Mouse (Mus musculus): ENCODE measurements around the gene Ift57. TPM values are rescaled to one million over a fixed set of nuclear protein-coding genes. Genes with fewer than 3 reads are reported as not detected.

The Ift57 gene
- polyA plus RNA-seq, 1 experiment from 2014 or later: 22.6 TPM

- Histone ChIP-seq H3K36me3 (ENCODE audit: insufficient read depth, low read length) (no peaks in the 10 kb centered on the region), H3K4me1 (ENCODE audit: insufficient read depth, low read depth, low read length) (no peaks in the 10 kb centered on the region), H3K27me3 (replicated peaks; ENCODE audit: insufficient read depth, low read length) (no peaks in the 10 kb centered on the region), H3K9me3 (ENCODE audit: low read length) (no peaks in the 10 kb centered on the region), H3K9ac (replicated peaks; ENCODE audit: low read depth) (no peak overlapping the region), H3K27ac (ENCODE audit: low read length) (no peak overlapping the region), H3K4me3 (ENCODE audit: low read depth, low read length) (no peak overlapping the region), H3K4me2 (replicated peaks; ENCODE audit: low read depth, low read length) (no peak overlapping the region)
- no peak for DNase-seq (ENCODE audit: low spot score)
- TF ChIP-seq CTCF (IDR thresholded peaks at IDR 0.05) (no peak), EP300 (IDR thresholded peaks at IDR 0.05) (no peak)
- ATAC-seq: no peak
- WGBS: 92% methylated on average over 6 of the region's 6 CpGs
Measured at GRCm38 (mm10) chr16:49786116-49786515, 87.1 kb downstream of the Ift57 start.

GRCm38 (mm10) chr16:49787714-49788113 lies 88.7 kb downstream of the Ift57 start:
- TF ChIP-seq CTCF (IDR thresholded peaks at IDR 0.05) (no peak), EP300 (IDR thresholded peaks at IDR 0.05) (no peak)
- Histone ChIP-seq H3K9ac (replicated peaks; ENCODE audit: low read depth) (no peak overlapping the region), H3K4me1 (ENCODE audit: insufficient read depth, low read depth, low read length) (no peaks in the 10 kb centered on the region), H3K27me3 (replicated peaks; ENCODE audit: insufficient read depth, low read length) (no peaks in the 10 kb centered on the region), H3K27ac (ENCODE audit: low read length) (no peak overlapping the region), H3K4me3 (ENCODE audit: low read depth, low read length) (no peak overlapping the region), H3K4me2 (replicated peaks; ENCODE audit: low read depth, low read length) (no peak overlapping the region), H3K36me3 (ENCODE audit: insufficient read depth, low read length) (no peaks in the 10 kb centered on the region), H3K9me3 (ENCODE audit: low read length) (no peaks in the 10 kb centered on the region)
- ATAC-seq (no peak), DNase-seq (ENCODE audit: low spot score) (no peak)
- WGBS: 89% methylated on average over 5 of the region's 5 CpGs

- H3K9me3 ChIP-seq (ENCODE audit: low read length): no peaks in the 10 kb centered on the region
- no peaks in the 10 kb centered on the region for H3K27me3 ChIP-seq (replicated peaks; ENCODE audit: insufficient read depth, low read length)
- 82% methylated on average over 9 of the region's 9 CpGs for WGBS
- no peak for DNase-seq (ENCODE audit: low spot score)
- TF ChIP-seq EP300 (IDR thresholded peaks at IDR 0.05) (no peak), CTCF (IDR thresholded peaks at IDR 0.05) (no peak)
- no peaks in the 10 kb centered on the region for H3K4me1 ChIP-seq (ENCODE audit: insufficient read depth, low read depth, low read length)
- H3K36me3 ChIP-seq (ENCODE audit: insufficient read depth, low read length): no peaks in the 10 kb centered on the region
- H3K4me2 ChIP-seq (replicated peaks; ENCODE audit: low read depth, low read length): no peak overlapping the region
- no peak for ATAC-seq
- no peak overlapping the region for H3K27ac ChIP-seq (ENCODE audit: low read length)
- H3K9ac ChIP-seq (replicated peaks; ENCODE audit: low read depth): no peak overlapping the region
- no peak overlapping the region for H3K4me3 ChIP-seq (ENCODE audit: low read depth, low read length)
Measured at GRCm38 (mm10) chr16:49790575-49791465, 91.8 kb downstream of the Ift57 start.

GRCm38 (mm10) chr16:49792446-49792878 lies 93.4 kb downstream of the Ift57 start:
- Histone ChIP-seq H3K36me3 (ENCODE audit: insufficient read depth, low read length) (no peaks in the 10 kb centered on the region), H3K9ac (replicated peaks; ENCODE audit: low read depth) (no peak overlapping the region), H3K27ac (ENCODE audit: low read length) (no peak overlapping the region), H3K4me3 (ENCODE audit: low read depth, low read length) (no peak overlapping the region), H3K27me3 (replicated peaks; ENCODE audit: insufficient read depth, low read length) (no peaks in the 10 kb centered on the region), H3K9me3 (ENCODE audit: low read length) (no peaks in the 10 kb centered on the region), H3K4me1 (ENCODE audit: insufficient read depth, low read depth, low read length) (no peaks in the 10 kb centered on the region), H3K4me2 (replicated peaks; ENCODE audit: low read depth, low read length) (peak overlapping the region; percentile 27)
- ATAC-seq: peak; percentile 86
- TF ChIP-seq EP300 (IDR thresholded peaks at IDR 0.05) (peak; percentile 20; the same call in 1 of the 2 replicates), CTCF (IDR thresholded peaks at IDR 0.05) (no peak)
- DNase-seq (ENCODE audit: low spot score): peak; percentile 87
- 8% methylated on average over 9 of the region's 9 CpGs for WGBS

- DNase-seq (ENCODE audit: low spot score) (no peak), ATAC-seq (no peak)
- 90% methylated on average over 9 of the region's 9 CpGs for WGBS
- Histone ChIP-seq H3K4me1 (ENCODE audit: insufficient read depth, low read depth, low read length) (0 out of 2 replicates have a peak, but pooled peaks cover 5% of the 10 kb centered on the region), H3K9me3 (ENCODE audit: low read length) (no peaks in the 10 kb centered on the region), H3K9ac (replicated peaks; ENCODE audit: low read depth) (no peak overlapping the region), H3K36me3 (ENCODE audit: insufficient read depth, low read length) (no peaks in the 10 kb centered on the region), H3K27me3 (replicated peaks; ENCODE audit: insufficient read depth, low read length) (no peaks in the 10 kb centered on the region), H3K4me2 (replicated peaks; ENCODE audit: low read depth, low read length) (no peak overlapping the region), H3K4me3 (ENCODE audit: low read depth, low read length) (no peak overlapping the region), H3K27ac (ENCODE audit: low read length) (no peak overlapping the region)
- TF ChIP-seq EP300 (IDR thresholded peaks at IDR 0.05) (no peak), CTCF (IDR thresholded peaks at IDR 0.05) (no peak)
Measured at GRCm38 (mm10) chr16:49793596-49793995, 94.6 kb downstream of the Ift57 start.

- peak; percentile 18 for DNase-seq (ENCODE audit: low spot score)
- no peak overlapping the region for H3K4me3 ChIP-seq (ENCODE audit: low read depth, low read length)
- H3K27ac ChIP-seq (ENCODE audit: low read length): no peak overlapping the region
- ATAC-seq: no peak
- no peak overlapping the region for H3K4me2 ChIP-seq (replicated peaks; ENCODE audit: low read depth, low read length)
- 0 out of 2 replicates have a peak, but pooled peaks cover 6% of the 10 kb centered on the region for H3K4me1 ChIP-seq (ENCODE audit: insufficient read depth, low read depth, low read length)
- no peaks in the 10 kb centered on the region for H3K9me3 ChIP-seq (ENCODE audit: low read length)
- H3K27me3 ChIP-seq (replicated peaks; ENCODE audit: insufficient read depth, low read length): no peaks in the 10 kb centered on the region
- H3K36me3 ChIP-seq (ENCODE audit: insufficient read depth, low read length): no peaks in the 10 kb centered on the region
- H3K9ac ChIP-seq (replicated peaks; ENCODE audit: low read depth): no peak overlapping the region
- TF ChIP-seq CTCF (IDR thresholded peaks at IDR 0.05): no peak
- TF ChIP-seq EP300 (IDR thresholded peaks at IDR 0.05): no peak
- WGBS: 58% methylated on average over 2 of the region's 2 CpGs
Measured at GRCm38 (mm10) chr16:49796271-49796670, 97.2 kb downstream of the Ift57 start.

Measured in lung, postnatal 0 days (tissue).